Mouse (Mus musculus) adrenal gland, postnatal 4 days (tissue): ENCODE measurements at regions not wholly inside any gene's neighbourhood (a gene's known extent, or its start where the extent isn't known, plus 50 kb on each side); places are given as distances from the start of the nearest gene placed in this dataset.

Source experiments
- DNase-seq, 2 experiments: peaks; one replicate each; pipeline ENCODE4 v3.0.0; 2021 to 2022; ENCODE audit warnings: low spot score in 2 of 2, mixed read lengths in 2 of 2

- no peak for DNase-seq
Observed at GRCm38 (mm10) chr7:121214181-121214580, 132.7 kb downstream of the Otoa start.

DNA sequence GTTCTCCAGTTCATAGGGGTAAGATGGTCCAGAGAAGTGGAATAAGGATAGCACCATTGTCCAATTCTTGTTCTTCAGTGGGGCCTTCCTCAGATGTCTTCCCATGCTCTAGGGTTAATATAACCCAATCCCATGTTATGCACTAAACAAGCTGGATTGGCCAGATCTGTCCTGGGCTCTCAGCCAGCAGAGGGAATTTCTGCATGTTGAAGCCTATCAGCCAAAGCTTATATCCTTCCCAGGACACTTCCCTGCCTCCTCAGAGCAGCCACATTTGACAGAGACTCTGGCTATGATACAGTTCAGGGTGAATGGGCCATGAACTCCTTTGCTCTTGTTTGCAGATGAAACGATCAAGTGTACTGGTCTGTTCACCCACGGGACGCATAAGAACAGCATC, 133.6 kb downstream of the Otoa start:
- no peak for DNase-seq

DNA sequence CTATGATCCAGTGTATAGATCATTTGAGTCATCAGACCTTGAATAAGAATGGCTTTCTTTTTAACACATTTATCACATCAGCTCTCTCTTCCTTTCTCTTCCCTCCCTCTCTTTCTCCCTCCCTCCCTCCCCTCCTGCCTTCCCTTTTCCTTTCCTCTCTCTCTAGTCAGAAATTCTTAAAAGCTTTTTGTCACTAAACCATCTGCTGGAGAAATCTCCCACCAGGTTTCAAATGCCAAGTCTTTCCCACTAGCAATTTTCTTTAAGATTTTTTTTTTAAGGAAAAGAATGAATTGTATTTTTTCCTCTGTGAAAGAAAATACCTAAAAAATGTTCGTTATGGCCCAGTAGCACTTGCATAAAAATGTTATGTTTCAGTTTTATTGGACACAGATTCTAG, 134.3 kb downstream of the Otoa start:
- DNase-seq, result no peak

DNA sequence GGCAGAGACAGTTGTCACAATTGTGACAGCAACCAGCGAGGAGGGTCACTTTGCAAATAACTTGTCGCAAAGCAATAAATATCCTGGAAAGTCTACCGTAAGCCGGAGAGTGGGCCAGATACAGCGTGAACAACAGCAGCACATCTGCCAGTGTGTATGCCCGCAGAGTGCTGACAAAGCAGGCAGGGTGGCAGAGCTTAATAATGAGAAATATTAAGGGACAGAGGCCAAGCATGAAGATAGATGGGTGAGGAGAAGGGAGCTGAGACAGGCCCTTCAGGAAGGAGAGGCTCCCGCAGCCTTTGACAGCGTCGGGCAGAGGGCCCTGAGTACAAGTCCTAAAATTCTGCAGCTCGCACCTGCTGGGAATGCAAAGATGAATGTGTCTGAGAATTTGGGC, 136.6 kb downstream of the Otoa start:
- DNase-seq, result no peak

- DNase-seq, result no peak
Observed at GRCm38 (mm10) chr7:121221158-121221557, 139.7 kb downstream of the Otoa start.

DNA sequence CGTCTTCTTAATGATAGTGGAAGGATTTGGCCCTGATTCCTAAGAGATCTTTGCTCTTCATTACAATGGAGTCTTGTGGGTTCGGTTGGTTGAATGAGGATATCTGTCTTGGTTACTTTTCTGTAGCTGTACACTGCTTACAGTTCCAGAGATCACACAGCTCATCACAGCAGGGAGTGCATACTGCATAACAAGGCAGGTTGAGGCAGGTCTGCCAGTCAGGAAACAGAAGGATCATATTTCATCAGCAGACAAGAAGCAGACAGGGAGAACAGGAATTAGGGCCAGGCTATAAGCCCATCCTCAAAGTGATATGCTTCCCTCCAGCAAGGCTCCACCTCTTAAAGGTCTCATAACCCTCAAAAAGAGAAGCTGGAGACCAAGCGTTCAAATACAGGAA, 150.4 kb downstream of the Otoa start:
- DNase-seq, result no peak

DNA sequence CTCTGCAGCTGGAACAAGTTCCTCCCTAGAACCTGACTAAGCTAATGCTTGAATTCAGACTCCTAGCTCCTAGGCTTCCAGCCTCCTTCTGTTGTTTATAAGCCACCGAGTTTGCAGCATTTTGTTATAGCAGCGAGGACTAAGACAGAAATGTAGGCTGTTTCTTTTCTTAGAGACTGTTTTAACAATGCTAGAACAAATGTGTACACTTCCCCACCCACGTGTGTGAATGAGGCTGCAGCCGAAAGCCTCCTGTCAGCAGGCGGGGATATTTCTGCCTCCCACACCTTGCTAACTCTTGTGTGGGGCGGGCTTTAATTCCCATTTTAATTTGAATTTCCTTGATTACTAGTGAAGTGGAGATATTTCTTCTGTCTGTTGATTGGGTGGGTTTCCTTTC, 153.4 kb downstream of the Otoa start:
- no peak for DNase-seq

GRCm38 (mm10) chr7:121239731-121240130, 151.9 kb upstream of the Hs3st2 start:
- no peak for DNase-seq

GRCm38 (mm10) chr7:121247845-121248244, 143.8 kb upstream of the Hs3st2 start:
- no peak for DNase-seq

- DNase-seq, result no peak
Observed at GRCm38 (mm10) chr7:121257466-121257865, 134.2 kb upstream of the Hs3st2 start.

DNA sequence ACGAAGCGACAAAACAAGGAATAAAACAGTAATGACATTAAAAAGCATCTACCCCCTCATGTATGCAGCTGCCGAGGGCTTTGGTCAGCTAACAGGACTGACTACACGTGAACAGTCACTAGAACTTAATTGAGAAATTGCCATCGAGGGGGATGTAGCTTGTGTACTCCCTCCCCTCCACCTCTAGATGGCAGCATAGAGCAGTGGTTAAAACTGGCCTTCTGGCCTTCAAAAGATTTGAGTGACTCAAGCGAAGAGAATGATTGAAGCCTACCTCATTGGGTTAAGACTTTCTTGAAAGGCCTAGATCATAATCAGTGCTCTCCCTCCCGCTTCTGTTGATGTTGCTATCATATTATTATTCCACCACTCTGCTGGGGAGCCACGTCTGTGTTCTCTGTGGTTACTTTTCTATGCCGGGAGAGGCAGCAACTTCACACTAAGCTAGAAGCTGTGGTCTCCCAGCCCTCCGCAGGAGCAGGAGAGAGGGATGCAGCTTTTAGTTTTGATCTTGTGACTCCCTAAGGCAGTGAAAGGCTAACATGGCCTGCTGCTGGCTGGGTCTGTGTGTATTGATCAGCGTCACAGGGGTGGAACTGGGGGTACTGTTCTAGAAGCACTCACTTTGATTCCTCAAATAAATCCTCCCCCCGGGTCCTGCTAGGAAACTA, 132.7 kb upstream of the Hs3st2 start:
- DNase-seq, result peak in 1 of 2 experiments; percentile 15

DNA sequence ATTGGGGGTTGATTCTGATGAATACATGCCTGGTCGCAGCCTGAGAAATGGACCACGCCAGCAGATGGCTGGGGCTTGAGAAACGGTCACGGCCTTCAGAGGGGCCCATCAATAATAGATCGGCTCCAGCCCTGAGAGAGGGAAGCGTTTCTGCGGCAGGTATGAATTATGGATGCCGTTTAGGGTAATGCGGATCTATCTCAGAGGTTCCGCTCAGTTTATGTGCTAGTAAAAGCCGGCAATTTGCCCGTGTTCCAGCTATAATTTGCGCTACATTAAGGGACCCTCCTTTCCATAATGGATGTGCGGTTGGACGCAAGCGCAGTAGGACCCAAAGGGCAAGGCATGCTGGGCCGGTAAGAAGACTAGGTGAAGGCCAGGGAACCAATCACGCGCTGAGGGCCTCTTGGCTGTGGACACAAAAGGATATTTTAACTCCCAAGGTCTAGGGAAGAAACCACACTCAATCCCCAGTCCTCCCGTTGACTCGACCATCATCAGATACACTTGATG, 132.1 kb upstream of the Hs3st2 start:
- DNase-seq, result no peak

GRCm38 (mm10) chr7:121269358-121269757, 122.3 kb upstream of the Hs3st2 start:
- no peak for DNase-seq

GRCm38 (mm10) chr7:121280597-121280996, 111.1 kb upstream of the Hs3st2 start:
- DNase-seq, result no peak

DNA sequence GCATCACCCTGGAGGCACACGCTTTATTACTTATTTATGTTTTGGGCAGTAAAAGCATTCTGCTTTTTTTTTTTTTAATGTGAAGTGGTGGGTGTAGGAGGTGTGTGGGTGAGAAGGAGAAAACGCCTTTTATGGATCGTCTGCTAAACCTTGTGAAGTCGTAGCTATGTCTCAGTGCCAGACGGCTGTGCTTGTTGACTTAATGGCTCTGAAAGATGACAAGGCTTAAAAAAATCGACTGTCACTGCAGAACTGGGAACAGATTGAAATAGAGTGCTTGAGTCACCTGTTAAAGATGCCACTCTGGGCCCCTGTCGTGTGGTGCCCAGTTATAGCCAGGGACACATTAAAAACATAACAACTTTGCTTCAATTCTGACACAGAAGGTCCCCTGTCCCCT, 109.5 kb upstream of the Hs3st2 start:
- no peak for DNase-seq

- no peak for DNase-seq
Observed at GRCm38 (mm10) chr7:121289737-121290136, 101.9 kb upstream of the Hs3st2 start.

GRCm38 (mm10) chr7:121296151-121296695, 95.4 kb upstream of the Hs3st2 start:
- no peak for DNase-seq

- no peak for DNase-seq
Observed at GRCm38 (mm10) chr7:121312961-121313587, 78.6 kb upstream of the Hs3st2 start.

- DNase-seq, result no peak
Observed at GRCm38 (mm10) chr7:121314521-121314920, 77.1 kb upstream of the Hs3st2 start.

- no peak for DNase-seq
Observed at GRCm38 (mm10) chr7:121329274-121329673, 62.4 kb upstream of the Hs3st2 start.

DNA sequence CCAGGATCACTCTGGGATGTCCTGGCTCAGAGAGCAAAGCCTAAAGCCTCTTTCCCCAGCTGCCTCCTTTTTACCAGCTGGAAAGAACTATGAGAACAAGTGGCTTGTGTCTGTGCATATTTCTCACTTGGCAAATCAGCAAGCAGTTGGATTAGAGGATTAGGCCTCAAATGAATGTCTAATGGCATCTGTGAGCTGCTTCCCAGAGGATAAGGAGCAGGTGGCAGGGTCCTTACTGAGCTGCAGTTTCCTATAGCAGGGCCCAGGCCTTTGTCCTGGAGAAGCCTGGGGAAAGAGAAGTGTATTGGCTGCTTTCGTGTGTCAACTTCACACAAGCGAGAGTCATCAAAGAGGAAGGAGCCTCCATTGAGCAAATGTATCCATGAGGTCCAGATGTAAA, 59.1 kb upstream of the Hs3st2 start:
- no peak for DNase-seq

- DNase-seq, result no peak
Observed at GRCm38 (mm10) chr7:121335390-121336109, 56.1 kb upstream of the Hs3st2 start.
